ENCODE assay signal across 27 mouse cellular contexts in the genomic region with DNA sequence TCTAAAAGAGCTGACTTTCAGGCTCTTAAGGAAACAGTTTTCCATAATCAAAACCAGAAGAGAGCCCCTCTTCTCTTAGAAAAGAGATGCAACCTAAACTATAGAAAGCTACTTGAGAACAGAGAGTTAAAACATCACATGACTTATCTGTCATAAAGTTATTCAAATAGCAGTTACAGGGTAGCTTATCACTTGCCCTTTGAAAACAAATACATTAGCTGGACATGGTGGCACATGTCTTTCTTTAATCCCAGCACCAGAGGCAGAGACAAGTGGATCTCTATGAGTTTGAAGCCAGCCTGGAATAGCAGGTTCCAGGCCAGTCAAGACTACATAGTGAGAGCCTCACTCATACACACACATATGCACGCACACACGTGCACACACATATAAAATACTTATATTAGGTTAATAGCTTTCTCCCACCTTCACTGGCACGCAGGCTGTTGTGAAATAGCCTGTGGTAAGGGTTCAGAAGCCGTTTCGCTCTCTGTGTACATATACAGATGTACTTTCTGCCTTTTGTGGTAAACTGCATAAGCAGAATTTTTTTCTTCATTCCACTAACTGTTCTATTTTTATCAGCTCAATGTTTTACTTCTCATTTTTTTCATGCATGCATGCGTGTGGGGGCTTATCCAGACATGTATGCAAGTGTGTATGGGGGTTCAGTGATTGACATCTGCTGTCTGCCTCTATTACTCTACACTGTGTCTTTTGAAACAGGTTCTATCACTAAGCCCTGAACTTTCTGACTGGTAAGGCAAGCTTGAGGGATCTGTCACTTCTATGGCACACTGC.
A peak's percentile ranks its signal among the peaks of the same experiment; 100 is the strongest.
DNase-seq lines count a peak whose midpoint lies in the region; ATAC-seq and TF ChIP-seq lines count a peak whose summit lies in the region.
"Had no signal": no experiment of that assay in that cellular context is flagged by ENCODE, and none has a peak within 500 bp of the region (broad histone marks: within the 10 kb centered on the region; RNA-seq: fewer than 3 reads in every experiment).

No protein-coding gene starts in this region.

- 0 out of 2 replicates have a peak overlapping the region, but pooled peaks have one; percentile 7 for H3K27ac ChIP-seq in liver, postnatal 0 days (ENCODE audit: low read depth)
- H3K27ac ChIP-seq in liver, embryonic 11.5 days (ENCODE audit: low read depth, low read length) = no peak overlapping the region
- H3K27ac ChIP-seq in bone marrow macrophage, adult 2 months (ENCODE audit: insufficient read depth, low read depth, low read length) = peak overlapping the region; percentile 80
- 0 out of 2 replicates have a peak overlapping the region, but pooled peaks have one; percentile 21 for H3K27ac ChIP-seq in intestine, postnatal 0 days (ENCODE audit: low read depth, low read length)
- no peak overlapping the region for H3K27ac ChIP-seq in stomach, postnatal 0 days (replicated peaks)
- H3K27ac ChIP-seq: embryonic facial prominence, embryonic 15.5 days; hindbrain, embryonic 10.5 days; kidney, embryonic 15.5 days; left cerebral cortex, adult 2 months; limb, embryonic 15.5 days; liver, embryonic 15.5 days; neural tube, embryonic 13.5 days had no signal

- TF ChIP-seq CTCF in liver, postnatal 0 days (IDR thresholded peaks at IDR 0.05; ENCODE audit: low read depth) = no peak
- TF ChIP-seq CTCF in bone marrow macrophage, adult 2 months (IDR thresholded peaks at IDR 0.05; ENCODE audit: low read depth, low read length) = no peak
- no peak for TF ChIP-seq CTCF in intestine, postnatal 0 days (IDR thresholded peaks at IDR 0.05; ENCODE audit: low read depth)
- TF ChIP-seq CTCF in stomach, postnatal 0 days (IDR thresholded peaks at IDR 0.05; ENCODE audit: low read depth) = no peak

- no peak overlapping the region for H3K9ac ChIP-seq in liver, postnatal 0 days (replicated peaks)
- no peak overlapping the region for H3K9ac ChIP-seq in liver, embryonic 11.5 days (ENCODE audit: low read depth, low read length)
- H3K9ac ChIP-seq in intestine, postnatal 0 days (ENCODE audit: low read depth, low read length) = no peak overlapping the region
- H3K9ac ChIP-seq in stomach, postnatal 0 days (ENCODE audit: low read length) = no peak overlapping the region
- H3K9ac ChIP-seq: embryonic facial prominence, embryonic 15.5 days; kidney, embryonic 15.5 days; limb, embryonic 15.5 days; liver, embryonic 15.5 days; neural tube, embryonic 13.5 days had no signal

- H3K27me3 ChIP-seq in liver, postnatal 0 days (ENCODE audit: insufficient read depth, low read length) = no peaks in the 10 kb centered on the region
- no peaks in the 10 kb centered on the region for H3K27me3 ChIP-seq in liver, embryonic 11.5 days (replicated peaks; ENCODE audit: control insufficient read depth, insufficient read depth, low read length)
- H3K27me3 ChIP-seq in intestine, postnatal 0 days (replicated peaks; ENCODE audit: control insufficient read depth, insufficient read depth, low read length) = no peaks in the 10 kb centered on the region
- no peaks in the 10 kb centered on the region for H3K27me3 ChIP-seq in stomach, postnatal 0 days (ENCODE audit: control insufficient read depth, insufficient read depth, low read length)
- H3K27me3 ChIP-seq: embryonic facial prominence, embryonic 15.5 days; kidney, embryonic 15.5 days; limb, embryonic 15.5 days; liver, embryonic 15.5 days; neural tube, embryonic 13.5 days had no signal

- no peak for TF ChIP-seq POLR2A in bone marrow macrophage, adult 2 months (IDR thresholded peaks at IDR 0.05; ENCODE audit: borderline replicate concordance, low read depth, low read length)

- H3K36me3 ChIP-seq in liver, postnatal 0 days (replicated peaks; ENCODE audit: insufficient read depth, low read length) = 0 out of 2 replicates have a peak, but pooled peaks cover 8% of the 10 kb centered on the region
- 0 out of 2 replicates have a peak, but pooled peaks cover 2% of the 10 kb centered on the region for H3K36me3 ChIP-seq in liver, embryonic 11.5 days (ENCODE audit: control insufficient read depth, insufficient read depth, low read length)
- H3K36me3 ChIP-seq in intestine, postnatal 0 days (ENCODE audit: control insufficient read depth, insufficient read depth) = peaks cover 32% of the 10 kb centered on the region
- peaks cover 12% of the 10 kb centered on the region; the same call in 1 of the 2 replicates for H3K36me3 ChIP-seq in stomach, postnatal 0 days (ENCODE audit: control insufficient read depth, insufficient read depth, low read length)
- H3K36me3 ChIP-seq: liver, embryonic 15.5 days had no signal

- H3K4me2 ChIP-seq in liver, postnatal 0 days (ENCODE audit: low read depth, low read length) = no peak overlapping the region; the same call in 1 of the 2 replicates
- no peak overlapping the region for H3K4me2 ChIP-seq in liver, embryonic 11.5 days
- no peak overlapping the region for H3K4me2 ChIP-seq in intestine, postnatal 0 days (replicated peaks; ENCODE audit: low read depth)
- H3K4me2 ChIP-seq in stomach, postnatal 0 days (replicated peaks; ENCODE audit: low read depth) = no peak overlapping the region
- H3K4me2 ChIP-seq: embryonic facial prominence, embryonic 15.5 days; kidney, embryonic 15.5 days; limb, embryonic 15.5 days; liver, embryonic 15.5 days; neural tube, embryonic 13.5 days had no signal

- H3K9me3 ChIP-seq in liver, postnatal 0 days (ENCODE audit: low read length) = no peaks in the 10 kb centered on the region
- H3K9me3 ChIP-seq in liver, embryonic 11.5 days (ENCODE audit: control insufficient read depth, low read length) = no peaks in the 10 kb centered on the region
- no peaks in the 10 kb centered on the region for H3K9me3 ChIP-seq in intestine, postnatal 0 days (ENCODE audit: control insufficient read depth)
- no peaks in the 10 kb centered on the region for H3K9me3 ChIP-seq in stomach, postnatal 0 days (ENCODE audit: control insufficient read depth, low read length)
- H3K9me3 ChIP-seq: embryonic facial prominence, embryonic 15.5 days; hindbrain, embryonic 10.5 days; kidney, embryonic 15.5 days; limb, embryonic 15.5 days; liver, embryonic 15.5 days; neural tube, embryonic 13.5 days had no signal

- no peak for DNase-seq in liver, postnatal 0 days
- DNase-seq in liver, embryonic 11.5 days (ENCODE audit: low spot score) = no peak
- peak; percentile 18 for DNase-seq in stomach, postnatal 0 days (ENCODE audit: low spot score)
- DNase-seq in layer of hippocampus, postnatal 10 days (ENCODE audit: low spot score in 2 of 2) = no peak
- DNase-seq in adrenal gland, adult 18-20 months (ENCODE audit: low spot score in 2 of 2) = no peak
- DNase-seq: adrenal gland, postnatal 25 days; cerebellum, adult 18-20 months; cerebellum, postnatal 14 days; embryo, embryonic 11 days; kidney, adult 11 months; kidney, postnatal 36 days; lung, postnatal 10 days; retina, postnatal 1 day had no signal

- H3K4me1 ChIP-seq in liver, postnatal 0 days (ENCODE audit: insufficient read depth) = no peaks in the 10 kb centered on the region
- no peaks in the 10 kb centered on the region for H3K4me1 ChIP-seq in liver, embryonic 11.5 days (replicated peaks; ENCODE audit: control insufficient read depth, insufficient read depth, low read length)
- peaks cover 24% of the 10 kb centered on the region for H3K4me1 ChIP-seq in bone marrow macrophage, adult 2 months (ENCODE audit: control insufficient read depth, insufficient read depth, low read length)
- H3K4me1 ChIP-seq in intestine, postnatal 0 days (replicated peaks; ENCODE audit: control insufficient read depth, insufficient read depth, low read length) = no peaks in the 10 kb centered on the region; the same call in 1 of the 2 replicates
- no peaks in the 10 kb centered on the region for H3K4me1 ChIP-seq in stomach, postnatal 0 days (replicated peaks; ENCODE audit: control insufficient read depth, insufficient read depth)
- H3K4me1 ChIP-seq: embryonic facial prominence, embryonic 15.5 days; hindbrain, embryonic 10.5 days; kidney, embryonic 15.5 days; limb, embryonic 15.5 days; liver, embryonic 15.5 days; megakaryocyte, embryonic 14.5 days; neural tube, embryonic 13.5 days had no signal

- H3K4me3 ChIP-seq in liver, postnatal 0 days (ENCODE audit: low read depth, low read length) = no peak overlapping the region
- no peak overlapping the region for H3K4me3 ChIP-seq in liver, embryonic 11.5 days (ENCODE audit: low read depth, low read length)
- no peak overlapping the region for H3K4me3 ChIP-seq in bone marrow macrophage, adult 2 months (ENCODE audit: insufficient read depth, low read length)
- H3K4me3 ChIP-seq in intestine, postnatal 0 days (ENCODE audit: low read depth, low read length) = no peak overlapping the region
- H3K4me3 ChIP-seq in stomach, postnatal 0 days (ENCODE audit: low read depth, low read length) = no peak overlapping the region
- H3K4me3 ChIP-seq: embryonic facial prominence, embryonic 15.5 days; hindbrain, embryonic 10.5 days; kidney, embryonic 15.5 days; left cerebral cortex, adult 2 months; limb, embryonic 15.5 days; liver, embryonic 15.5 days; megakaryocyte, embryonic 14.5 days; myocyte; neural tube, embryonic 13.5 days had no signal

- 36% methylated on average over 6 of the region's 6 CpGs for WGBS in liver, postnatal 0 days (ENCODE audit: insufficient replicate concordance)
- 76% methylated on average over 6 of the region's 6 CpGs for WGBS in liver, embryonic 11.5 days
- WGBS in intestine, postnatal 0 days = 50% methylated on average over 6 of the region's 6 CpGs
- WGBS in stomach, postnatal 0 days = 69% methylated on average over 6 of the region's 6 CpGs

- ATAC-seq in liver, postnatal 0 days = no peak
- no peak for ATAC-seq in liver, embryonic 11.5 days (replicated peaks; ENCODE audit: low FRiP score)
- ATAC-seq in intestine, postnatal 0 days = 0 out of 2 replicates have a peak, but pooled peaks have one; percentile 31
- ATAC-seq in stomach, postnatal 0 days (ENCODE audit: low FRiP score, low TSS enrichment) = 0 out of 2 replicates have a peak, but pooled peaks have one; percentile 42
- ATAC-seq: forebrain, embryonic 14.5 days; hindbrain, embryonic 16.5 days; midbrain, embryonic 16.5 days had no signal

- no peak for TF ChIP-seq EP300 in liver, postnatal 0 days (IDR thresholded peaks at IDR 0.05; ENCODE audit: low read depth)
- no peak for TF ChIP-seq EP300 in stomach, postnatal 0 days (optimal IDR thresholded peaks at IDR 0.05)

Comparison
In these comparisons a context has a peak if more than half of its experiments do, and no peak if none do; other contexts are left out.
1. H3K27ac ChIP-seq: peak in liver, postnatal 0 days (single experiment), bone marrow macrophage, adult 2 months (single experiment) and intestine, postnatal 0 days (single experiment); none in liver, embryonic 11.5 days (single experiment) and stomach, postnatal 0 days (single experiment).
2. ATAC-seq: peak in intestine, postnatal 0 days (single experiment) and stomach, postnatal 0 days (single experiment); none in liver, postnatal 0 days (single experiment) and liver, embryonic 11.5 days (single experiment).